Mouse (Mus musculus): ENCODE measurements around the gene Bcl2l12.

Gene Bcl2l12

DNA sequence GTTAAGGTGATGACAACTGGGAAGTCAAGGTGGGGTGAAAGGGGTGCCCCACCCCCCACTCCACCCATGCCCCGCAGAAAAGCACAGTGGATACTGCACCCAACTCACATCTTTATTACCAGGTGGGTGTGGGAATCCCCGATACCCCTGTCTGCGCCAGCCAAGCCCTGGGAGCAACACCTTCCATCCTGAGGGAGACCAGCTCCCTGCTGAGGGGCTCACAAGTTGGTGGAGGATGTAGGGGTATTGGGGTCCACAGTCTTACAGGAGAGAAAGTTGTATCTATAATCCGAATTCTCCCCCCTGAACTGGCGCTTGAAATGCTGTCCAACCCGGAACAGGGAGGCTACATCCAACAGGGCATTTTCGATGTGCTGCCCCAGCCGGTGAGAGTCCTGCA lies 39.2 kb downstream of the Bcl2l12 start:
- no peak for DNase-seq (ENCODE audit: low spot score)

DNA sequence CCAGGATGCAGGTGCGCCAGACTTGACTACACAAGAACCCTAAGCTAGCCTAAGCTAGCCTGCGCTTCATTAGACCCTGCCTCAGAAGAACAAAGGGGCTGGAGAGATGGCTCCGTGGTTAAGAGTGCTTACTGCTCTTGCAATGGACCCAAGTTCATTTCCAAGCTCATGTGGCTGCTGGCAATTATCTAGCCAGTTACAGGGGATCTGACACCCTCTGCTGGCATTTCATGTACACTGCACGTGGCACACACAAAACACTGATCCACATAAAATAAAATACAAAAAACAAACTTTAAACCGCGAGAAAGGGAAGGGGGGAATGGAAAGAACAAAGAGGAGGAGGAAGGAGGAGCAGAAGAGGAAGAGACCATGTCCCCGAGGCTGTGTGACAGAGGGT lies 40.3 kb downstream of the Bcl2l12 start:
- DNase-seq (ENCODE audit: low spot score), result no peak

DNA sequence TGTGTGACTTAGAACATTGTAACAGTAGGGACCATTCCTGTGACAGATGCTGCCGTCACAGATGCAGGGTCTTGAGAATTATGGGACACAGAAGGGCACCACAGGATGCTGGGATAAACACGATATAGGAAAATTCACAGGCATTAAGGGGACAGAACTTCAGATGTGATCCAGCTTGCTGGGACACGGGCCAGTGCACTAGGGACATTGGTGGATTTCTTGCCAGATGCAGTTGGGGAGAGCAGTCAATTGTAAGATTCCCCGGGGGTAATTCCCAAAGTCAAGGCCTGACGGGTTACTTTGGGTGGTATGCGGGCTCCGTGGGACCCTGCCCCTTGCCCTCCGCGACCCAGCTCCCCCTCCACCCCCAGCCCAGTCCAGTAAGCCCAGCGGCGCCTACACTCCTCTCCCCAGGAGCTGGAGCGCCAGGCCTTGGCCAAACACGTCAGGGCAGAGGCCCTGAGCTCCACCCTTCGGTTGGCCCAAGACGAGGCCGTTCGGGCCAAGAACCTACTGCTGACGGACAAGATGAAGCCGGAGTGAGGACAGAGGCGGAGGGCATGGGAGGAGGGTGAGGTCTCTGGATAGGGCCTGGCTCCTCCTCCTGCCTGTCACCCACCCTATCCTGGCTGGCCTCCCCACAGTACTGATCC lies 41.2 kb downstream of the Bcl2l12 start:
- DNase-seq (ENCODE audit: low spot score), result no peak

GRCm38 (mm10) chr7:44956266-44956665 lies 42.2 kb downstream of the Bcl2l12 start:
- no peak for DNase-seq (ENCODE audit: low spot score)

DNA sequence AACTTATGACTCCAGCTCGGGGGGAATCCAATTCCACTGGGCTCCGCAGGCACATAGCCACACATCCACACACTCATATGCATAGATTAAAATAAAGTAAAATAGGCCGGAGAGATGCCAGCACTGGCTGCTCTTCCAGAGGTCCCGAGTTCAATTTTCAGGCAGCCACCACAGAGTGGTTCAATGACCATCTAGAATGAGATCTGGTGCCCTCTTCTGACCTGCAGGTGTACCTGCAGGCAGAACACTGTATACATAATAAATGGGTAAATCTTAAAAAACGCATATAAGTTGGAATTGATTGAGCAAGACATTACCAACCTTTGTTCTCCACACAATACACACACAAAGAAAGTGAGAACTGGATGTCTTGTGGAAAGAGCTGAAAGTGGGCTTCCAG lies 42.9 kb downstream of the Bcl2l12 start:
- no peak for DNase-seq (ENCODE audit: low spot score)

DNA sequence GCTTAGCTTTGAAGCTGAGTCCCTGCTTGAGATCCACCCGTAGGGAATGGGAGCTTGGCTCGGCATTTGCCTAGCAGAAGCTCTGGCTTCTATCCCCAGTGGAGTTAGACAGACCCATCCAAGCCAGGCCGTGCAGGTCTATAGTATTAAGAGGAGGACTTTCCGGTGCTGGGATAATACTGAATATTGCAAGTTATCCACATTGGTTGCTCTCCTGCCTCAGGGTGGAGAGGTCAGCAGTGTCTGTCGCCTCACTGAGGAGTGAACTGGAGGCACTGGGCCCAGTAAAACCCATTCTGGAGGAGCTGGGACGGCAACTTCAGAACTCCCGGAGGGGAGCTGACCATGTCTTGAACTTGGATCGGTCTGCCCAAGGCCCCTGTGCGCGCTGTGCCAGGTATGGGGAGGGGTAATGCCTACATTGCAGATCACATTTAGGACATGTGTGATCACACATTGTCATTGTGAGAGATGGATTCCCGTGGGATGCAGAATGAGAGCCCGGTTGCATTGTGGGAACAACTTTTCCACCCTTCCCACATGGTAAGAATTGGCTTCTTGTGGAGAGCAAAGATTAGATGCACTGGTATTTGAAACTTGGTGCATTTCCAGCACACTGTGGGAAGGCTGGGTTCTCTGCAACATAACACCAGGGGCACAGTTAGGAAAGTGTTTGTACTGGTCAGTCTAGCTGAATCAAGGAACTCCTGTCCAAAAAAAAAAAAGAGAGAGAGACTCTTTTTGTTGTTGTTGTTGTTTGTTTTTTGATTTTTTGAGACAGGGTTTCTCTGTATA lies 44.2 kb downstream of the Bcl2l12 start:
- DNase-seq (ENCODE audit: low spot score), result no peak

DNA sequence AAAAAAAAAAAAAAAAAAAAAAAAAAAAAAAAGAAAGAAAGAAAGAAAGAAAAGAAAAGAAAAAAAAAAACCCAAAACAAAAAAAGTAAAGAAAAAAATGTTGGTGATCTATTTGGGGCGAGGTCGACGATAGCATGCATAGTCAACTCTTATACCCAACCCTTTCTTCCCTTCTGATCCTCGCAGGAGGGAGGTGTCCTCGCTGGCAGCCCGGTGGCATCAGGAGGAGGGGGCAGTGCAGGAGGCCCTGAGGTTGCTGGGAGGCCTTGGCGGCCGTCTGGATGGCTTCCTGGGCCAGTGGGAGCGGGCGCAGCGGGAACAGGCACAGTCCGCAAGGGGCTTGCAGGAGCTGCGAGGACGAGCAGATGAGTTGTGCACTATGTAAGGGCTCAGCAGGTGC lies 45.0 kb downstream of the Bcl2l12 start:
- DNase-seq (ENCODE audit: low spot score), result no peak

DNA sequence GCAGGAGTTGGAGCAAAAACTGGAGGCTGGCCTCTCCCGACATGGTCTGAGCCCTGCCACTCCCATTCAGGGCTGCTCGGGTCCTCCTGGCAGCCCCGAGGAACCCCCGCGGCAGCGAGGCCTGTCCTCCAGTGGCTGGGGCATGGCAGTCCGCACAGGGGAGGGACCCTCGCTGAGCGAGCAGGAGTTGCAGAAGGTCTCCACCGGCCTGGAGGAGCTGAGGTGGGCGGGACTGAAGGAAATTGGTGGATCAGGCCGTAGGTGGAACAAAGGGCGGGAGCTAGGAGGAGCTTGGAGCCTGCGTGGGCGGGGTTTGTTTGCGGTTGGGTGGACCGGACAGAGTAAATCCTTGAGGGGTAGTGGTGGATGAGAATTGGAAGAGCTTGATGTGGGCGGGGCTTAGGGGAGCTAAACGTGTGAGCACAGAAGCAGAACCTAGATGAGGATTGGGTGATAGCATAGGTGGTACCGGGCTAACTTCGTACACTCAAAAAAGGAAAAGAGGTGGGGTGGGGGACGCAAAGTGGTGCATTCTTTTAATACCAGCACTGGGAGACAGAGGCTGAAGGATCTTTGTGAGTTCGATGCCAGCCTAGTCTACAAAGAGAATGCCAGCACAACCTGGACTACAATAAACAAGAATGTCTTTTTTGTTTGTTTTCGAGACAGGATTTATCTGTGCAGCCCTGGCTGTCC lies 45.8 kb downstream of the Bcl2l12 start:
- DNase-seq (ENCODE audit: low spot score), result peak; percentile 94

DNA sequence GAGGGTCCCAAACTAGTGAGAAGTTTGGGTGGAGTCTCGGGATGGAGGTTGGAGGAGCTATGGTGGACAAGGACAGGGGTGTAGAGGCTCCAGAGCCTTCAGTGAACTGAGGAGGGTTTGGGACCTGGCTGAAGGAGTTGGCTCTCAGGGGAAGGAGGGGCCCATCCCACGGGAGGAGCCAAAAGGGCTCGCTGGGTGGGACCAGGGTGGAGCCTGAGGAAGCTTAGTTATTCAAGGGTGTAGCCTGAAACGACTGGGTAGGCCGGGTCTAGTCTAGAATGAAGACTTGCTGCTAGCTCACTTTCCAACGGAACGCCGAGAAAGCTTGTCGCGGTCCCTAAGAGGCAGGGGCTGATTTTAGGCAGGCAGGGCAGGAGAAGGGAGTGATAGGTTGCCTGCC lies 46.6 kb downstream of the Bcl2l12 start:
- peak; percentile 77 for DNase-seq (ENCODE audit: low spot score)

GRCm38 (mm10) chr7:44949922-44950321 lies 48.6 kb downstream of the Bcl2l12 start:
- DNase-seq (ENCODE audit: low spot score), result no peak

DNA sequence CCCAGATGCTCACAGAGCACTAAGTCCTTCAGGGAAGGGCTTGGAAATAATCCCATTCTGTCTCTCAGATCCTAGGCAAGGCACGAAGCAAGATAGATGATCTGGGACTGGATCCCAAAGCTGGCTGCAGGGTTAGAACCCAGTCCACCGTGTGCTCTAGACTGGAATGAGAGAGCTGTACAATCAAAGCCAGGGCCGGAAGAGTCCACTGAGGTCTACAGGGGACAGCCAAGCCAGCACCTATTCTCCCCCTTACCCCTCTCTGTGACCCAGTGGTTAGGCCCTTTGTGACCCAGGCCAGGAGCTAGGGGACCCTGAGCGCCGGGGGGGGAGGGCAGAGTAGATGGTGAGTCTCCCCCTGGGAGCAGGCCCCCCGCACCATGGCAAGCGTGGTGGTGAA lies 55.6 kb downstream of the Bcl2l12 start, which contains the start of gene Tsks:
TSS of gene Tsks (plus strand) at position 301 of the 400 bp plus-strand sequence.
- DNase-seq (ENCODE audit: low spot score), result no peak

All from ovary, adult 18-20 months (tissue).